Mouse (Mus musculus) G1E (cell line): ENCODE data around the gene Cdh13. TPM values are rescaled to one million over a fixed set of nuclear protein-coding genes. Genes with fewer than 3 reads are reported as not detected.

ENCODE experiments used
- ATAC-seq: 2 replicates; pipeline ENCODE4 v1.8.0; 2016; ENCODE audit warnings: mild to moderate bottlenecking; ENCODE audit not compliant: insufficient number of reproducible peaks, poor library complexity, low FRiP score, severe bottlenecking; ENCODE audit errors: extremely low read depth
- DNase-seq: peaks from one replicate; pipeline ENCODE4 v3.0.0; 2012; ENCODE audit warnings: low spot score
- H3K27me3 ChIP-seq: 2 replicates; pipeline ENCODE4 v1.6.1; 2012; ENCODE audit warnings: mild to moderate bottlenecking, low read length, inconsistent platforms; ENCODE audit not compliant: insufficient read depth
- H3K36me3 ChIP-seq: replicated peaks from 2 replicates; pipeline ENCODE3; 2012; ENCODE audit warnings: mild to moderate bottlenecking, inconsistent platforms
- H3K4me1 ChIP-seq: 2 replicates; pipeline ENCODE4 v1.6.1; 2012; ENCODE audit warnings: low read depth, low read length, inconsistent platforms, mixed read lengths; ENCODE audit not compliant: insufficient read depth
- H3K4me3 ChIP-seq: 2 replicates; pipeline ENCODE4 v1.5.1; 2012; ENCODE audit warnings: low read depth, mild to moderate bottlenecking, inconsistent platforms, low read length, moderate library complexity, mixed read lengths
- H3K9me3 ChIP-seq: replicated peaks from 2 replicates; pipeline ENCODE4 v1.6.1; 2012; ENCODE audit warnings: inconsistent platforms
- CTCF ChIP-seq: IDR thresholded peaks from 2 replicates; pipeline ENCODE4 v1.5.1; 2012; ENCODE audit warnings: low read depth, low read length, inconsistent platforms, mixed read lengths
- GATA1 ChIP-seq: IDR thresholded peaks from 2 replicates; pipeline ENCODE4 v1.6.1; 2012; ENCODE audit warnings: borderline replicate concordance, low read length, inconsistent platforms, mixed read lengths
- GATA2 ChIP-seq: IDR thresholded peaks from 2 replicates; pipeline ENCODE4 v1.6.1; 2012; ENCODE audit warnings: low read depth, low read length, inconsistent platforms, borderline replicate concordance
- POLR2AphosphoS5 ChIP-seq: IDR thresholded peaks from 2 replicates; pipeline ENCODE4 v1.6.1; 2012; ENCODE audit warnings: low read depth, low read length, inconsistent platforms; ENCODE audit not compliant: insufficient replicate concordance
- TAL1 ChIP-seq: conservative IDR thresholded peaks from 2 replicates; pipeline ENCODE4 v1.6.1; 2012; ENCODE audit warnings: low read depth, low read length, inconsistent platforms, mixed read lengths
- polyA plus RNA-seq: library from polyadenylated mRNA; stranded (reverse); fragments of >175 nt; gene quantifications from 2 replicates; pipeline ENCODE4 v1.2.3, GENCODE M21; 2012
- total RNA-seq, 2 experiments: library from RNA; stranded (forward) in 1 of 2; stranded (reverse) in 1 of 2; fragments of 200-1000 nt in 1 of 2; fragments of >200 nt in 1 of 2; fragmentation: Nextera tagmentation in 1 of 2; gene quantifications; 2 replicates each; pipeline ENCODE4 v1.2.3; 2014 to 2017

Cdh13 gene
- total and polyA plus RNA-seq, 3 experiments: 0.22 TPM; not detected in 2

DNA sequence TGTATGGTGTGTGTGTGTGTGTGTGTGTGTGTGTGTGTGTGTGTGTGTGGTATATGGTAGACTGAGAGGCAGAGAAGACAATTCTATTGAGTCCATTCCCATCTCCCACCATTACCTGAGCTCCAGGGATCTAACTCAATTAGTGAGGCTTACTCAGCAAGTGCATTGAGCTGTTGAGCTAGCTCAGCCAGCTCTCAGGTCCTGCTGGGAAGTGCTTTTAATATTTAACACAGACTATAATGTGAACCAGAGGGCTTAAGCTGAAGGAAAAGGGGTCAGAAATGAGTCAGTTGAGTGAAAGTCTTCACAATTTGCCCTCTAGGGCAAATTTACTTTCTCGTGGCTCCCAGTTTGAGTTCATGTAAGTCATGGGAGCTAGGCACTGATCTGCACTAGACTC lies 297.7 kb downstream of the Cdh13 start:
- Histone ChIP-seq H3K4me1 (no peaks in the 10 kb centered on the region), H3K36me3 (no peaks in the 10 kb centered on the region), H3K4me3 (no peak overlapping the region), H3K27me3 (no peaks in the 10 kb centered on the region), H3K9me3 (peaks cover 66% of the 10 kb centered on the region)
- DNase-seq (no peak), ATAC-seq (no peak)
- TF ChIP-seq GATA2: no peak
- no peak for TF ChIP-seq POLR2AphosphoS5
- no peak for TF ChIP-seq GATA1
- no peak for TF ChIP-seq CTCF
- no peak for TF ChIP-seq TAL1

- DNase-seq (no peak), ATAC-seq (no peak)
- Histone ChIP-seq H3K36me3 (no peaks in the 10 kb centered on the region), H3K4me1 (no peaks in the 10 kb centered on the region), H3K9me3 (peaks cover 58% of the 10 kb centered on the region), H3K27me3 (no peaks in the 10 kb centered on the region), H3K4me3 (no peak overlapping the region)
- TF ChIP-seq CTCF (no peak), POLR2AphosphoS5 (no peak), GATA2 (no peak), GATA1 (no peak), TAL1 (no peak)
These were observed 298.7 kb downstream of the Cdh13 start for GRCm38 (mm10) chr8:118582185-118582584.

DNA sequence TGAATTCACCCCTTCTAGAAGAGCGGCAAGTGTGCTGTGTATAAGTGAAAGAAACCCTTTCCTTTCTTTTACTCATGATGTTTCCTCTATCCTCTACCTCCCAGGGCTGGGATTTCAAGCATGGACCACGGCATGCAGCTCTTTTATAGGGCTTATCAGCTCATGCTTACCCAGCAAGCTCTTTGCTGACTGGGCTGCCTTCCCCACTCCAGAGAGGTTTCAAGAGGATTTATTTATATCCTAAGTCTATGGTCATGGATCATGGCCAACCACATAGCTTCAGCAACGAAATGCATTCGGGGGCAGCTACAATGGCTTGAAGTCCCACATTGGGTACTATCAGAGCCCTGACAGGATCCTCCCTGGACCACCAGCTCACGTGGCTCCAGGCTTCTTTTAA lies 304.4 kb downstream of the Cdh13 start:
- H3K27me3 ChIP-seq: no peaks in the 10 kb centered on the region
- DNase-seq (no peak), ATAC-seq (no peak)
- TF ChIP-seq TAL1: no peak
- H3K4me3 ChIP-seq: no peak overlapping the region
- peaks cover 59% of the 10 kb centered on the region for H3K9me3 ChIP-seq
- no peaks in the 10 kb centered on the region for H3K4me1 ChIP-seq
- H3K36me3 ChIP-seq: no peaks in the 10 kb centered on the region

DNA sequence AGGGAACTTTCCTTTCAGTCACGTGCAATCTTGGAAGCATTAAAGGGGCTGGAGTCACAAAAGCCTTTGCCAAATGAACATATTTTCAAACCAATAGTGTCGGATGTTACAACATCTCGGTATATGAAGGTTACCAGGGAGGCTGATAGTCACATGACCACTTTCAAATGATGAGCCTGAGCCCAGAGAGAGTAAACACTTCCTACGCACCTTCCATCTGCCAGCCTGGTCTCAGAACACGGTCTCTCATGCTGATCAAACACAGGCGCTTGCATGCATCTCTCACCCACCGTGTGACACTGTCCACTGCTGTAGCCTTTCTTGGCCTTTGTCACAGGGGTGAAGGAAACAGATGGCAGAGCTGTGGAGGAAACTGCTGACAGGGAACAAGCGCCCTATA lies 313.3 kb downstream of the Cdh13 start:
- H3K4me3 ChIP-seq: no peak overlapping the region
- TF ChIP-seq GATA2 (no peak), GATA1 (no peak), CTCF (no peak), POLR2AphosphoS5 (no peak), TAL1 (no peak)
- H3K36me3 ChIP-seq: no peaks in the 10 kb centered on the region
- H3K4me1 ChIP-seq: no peaks in the 10 kb centered on the region
- ATAC-seq (no peak), DNase-seq (no peak)
- peaks cover 78% of the 10 kb centered on the region for H3K9me3 ChIP-seq
- H3K27me3 ChIP-seq: no peaks in the 10 kb centered on the region

- Histone ChIP-seq H3K9me3 (peaks cover 80% of the 10 kb centered on the region), H3K27me3 (no peaks in the 10 kb centered on the region), H3K4me3 (no peak overlapping the region), H3K4me1 (no peaks in the 10 kb centered on the region), H3K36me3 (no peaks in the 10 kb centered on the region)
- ATAC-seq: no peak
- no peak for DNase-seq
- TF ChIP-seq TAL1 (no peak), GATA1 (no peak), GATA2 (no peak), CTCF (no peak), POLR2AphosphoS5 (no peak)
These were observed 317.8 kb downstream of the Cdh13 start for GRCm38 (mm10) chr8:118601376-118601775.

- H3K9me3 ChIP-seq: peaks cover 76% of the 10 kb centered on the region
- ATAC-seq (no peak), DNase-seq (no peak)
- H3K36me3 ChIP-seq: no peaks in the 10 kb centered on the region
- H3K4me1 ChIP-seq: no peaks in the 10 kb centered on the region
- no peak overlapping the region; the same call in 1 of the 2 replicates for H3K4me3 ChIP-seq
- H3K27me3 ChIP-seq: no peaks in the 10 kb centered on the region
- TF ChIP-seq GATA1: no peak
- TF ChIP-seq TAL1: no peak
These were observed 318.5 kb downstream of the Cdh13 start for GRCm38 (mm10) chr8:118602074-118602473.

DNA sequence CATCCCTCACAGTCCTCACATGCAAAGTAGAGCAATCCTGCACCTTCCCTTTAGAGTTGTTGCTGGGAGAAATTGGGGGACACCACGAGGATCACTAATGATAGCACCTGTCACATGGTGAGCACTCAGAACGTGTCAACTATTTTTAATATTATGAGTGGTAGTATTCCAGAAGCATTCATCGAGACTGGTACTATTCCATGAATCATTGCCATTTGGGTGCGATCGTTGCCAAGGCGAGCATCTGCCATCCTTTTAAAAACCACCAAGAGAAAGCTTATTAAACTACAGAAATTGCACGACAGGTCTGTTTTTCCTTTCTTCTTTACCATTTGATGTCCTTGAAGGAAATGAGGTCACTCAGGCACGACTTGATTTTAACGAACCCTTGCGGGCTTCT lies 328.0 kb downstream of the Cdh13 start:
- Histone ChIP-seq H3K4me3 (no peak overlapping the region), H3K27me3 (no peaks in the 10 kb centered on the region), H3K9me3 (peaks cover 68% of the 10 kb centered on the region), H3K36me3 (no peaks in the 10 kb centered on the region), H3K4me1 (no peaks in the 10 kb centered on the region)
- no peak for DNase-seq
- TF ChIP-seq TAL1: no peak
- TF ChIP-seq GATA2: no peak
- no peak for TF ChIP-seq POLR2AphosphoS5
- TF ChIP-seq GATA1: no peak
- no peak for TF ChIP-seq CTCF
- no peak for ATAC-seq
